In genomic region chr10:81326858-81327257, GRCm38 (mm10) we compare ENCODE assay signal across 9 mouse cellular contexts. TPM values are rescaled to one million over a fixed set of nuclear protein-coding genes. Genes with fewer than 3 reads are reported as not detected.
DNase-seq lines count a peak whose midpoint lies in the region; ATAC-seq and TF ChIP-seq lines count a peak whose summit lies in the region.
"Had no signal": no experiment of that assay in that cellular context is flagged by ENCODE, and none has a peak within 500 bp of the region (broad histone marks: within the 10 kb centered on the region; RNA-seq: fewer than 3 reads in every experiment).

No protein-coding gene starts in this region.

- peak overlapping the region; percentile 11; the same call in 1 of the 2 replicates for H3K4me2 ChIP-seq in heart, embryonic 13.5 days
- H3K4me2 ChIP-seq in kidney, postnatal 0 days (ENCODE audit: low read length) = no peak overlapping the region
- H3K4me2 ChIP-seq: liver, embryonic 15.5 days had no signal

- H3K9me3 ChIP-seq in heart, embryonic 13.5 days = no peaks in the 10 kb centered on the region
- no peaks in the 10 kb centered on the region for H3K9me3 ChIP-seq in kidney, postnatal 0 days (replicated peaks; ENCODE audit: low read length)
- H3K9me3 ChIP-seq: liver, embryonic 15.5 days had no signal

- H3K36me3 ChIP-seq in heart, embryonic 13.5 days = peaks cover 57% of the 10 kb centered on the region
- peaks cover 45% of the 10 kb centered on the region for H3K36me3 ChIP-seq in kidney, postnatal 0 days (ENCODE audit: insufficient read depth, low read length)

- no peak for DNase-seq in layer of hippocampus, adult 2 months (ENCODE audit: low spot score in 2 of 2)
- DNase-seq in layer of hippocampus, postnatal 10 days (ENCODE audit: low spot score in 2 of 2) = no peak
- peak; percentile 41 for DNase-seq in kidney, postnatal 0 days (ENCODE audit: low spot score)
- DNase-seq in right cerebral cortex, postnatal 10 days (ENCODE audit: low spot score in 2 of 2) = no peak
- no peak for DNase-seq in cerebellum, postnatal 36 days

- H3K27ac ChIP-seq in layer of hippocampus, adult 2 months = peak overlapping the region; percentile 83
- peak overlapping the region; percentile 96 for H3K27ac ChIP-seq in heart, embryonic 13.5 days (replicated peaks)
- H3K27ac ChIP-seq in kidney, postnatal 0 days = peak overlapping the region; percentile 84
- H3K27ac ChIP-seq: liver, embryonic 15.5 days had no signal

- peaks cover 66% of the 10 kb centered on the region for H3K4me1 ChIP-seq in heart, embryonic 13.5 days
- H3K4me1 ChIP-seq in kidney, postnatal 0 days (replicated peaks; ENCODE audit: insufficient read depth, low read length) = peaks cover 15% of the 10 kb centered on the region

- WGBS in heart, embryonic 13.5 days = 58% methylated on average over 6 of the region's 6 CpGs
- 68% methylated on average over 6 of the region's 6 CpGs for WGBS in kidney, postnatal 0 days

- H3K4me3 ChIP-seq in layer of hippocampus, adult 2 months = no peak overlapping the region
- H3K4me3 ChIP-seq in heart, embryonic 13.5 days = no peak overlapping the region
- H3K4me3 ChIP-seq in kidney, postnatal 0 days (replicated peaks; ENCODE audit: low read depth, low read length) = no peak overlapping the region
- H3K4me3 ChIP-seq: liver, embryonic 15.5 days had no signal

- H3K9ac ChIP-seq in heart, embryonic 13.5 days = no peak overlapping the region
- no peak overlapping the region for H3K9ac ChIP-seq in kidney, postnatal 0 days (ENCODE audit: low read depth, low read length)
- H3K9ac ChIP-seq: liver, embryonic 15.5 days had no signal

- H3K27me3 ChIP-seq in heart, embryonic 13.5 days (replicated peaks) = no peaks in the 10 kb centered on the region
- no peaks in the 10 kb centered on the region for H3K27me3 ChIP-seq in kidney, postnatal 0 days (ENCODE audit: insufficient read depth, low read length)
- H3K27me3 ChIP-seq: liver, embryonic 15.5 days had no signal

- ATAC-seq in heart, embryonic 13.5 days (ENCODE audit: extremely low read depth, insufficient number of reproducible peaks, low FRiP score, low TSS enrichment) = no peak
- no peak for ATAC-seq in kidney, postnatal 0 days (replicated peaks; ENCODE audit: low FRiP score, low read depth)
- ATAC-seq in megakaryocyte progenitor cell, adult 5-6 weeks (replicated peaks; ENCODE audit: poor library complexity) = peak; percentile 30
- no peak for ATAC-seq in erythroblast, adult 5-6 weeks (replicated peaks; ENCODE audit: low FRiP score, poor library complexity, severe bottlenecking)

- no peak for TF ChIP-seq CTCF in layer of hippocampus, adult 2 months (conservative IDR thresholded peaks at IDR 0.05)
- TF ChIP-seq CTCF in kidney, postnatal 0 days (IDR thresholded peaks at IDR 0.05; ENCODE audit: low read depth) = no peak

RNA-seq across cellular contexts. Expression of gene Tbxa2r, which starts 1.7 kb away (rescaled TPM):
- 1 to 10 TPM; 1.3 to 1.4 TPM for total RNA-seq in layer of hippocampus, adult 2 months (2021)
- total RNA-seq in layer of hippocampus, postnatal 10 days (2021) = 1 to 10 TPM; 1.9 to 2.9 TPM
- polyA plus RNA-seq in heart, embryonic 13.5 days (2015; fragmentation: Nextera tagmentation; extraction: Ambion mirVana) = 13.6 and 14.7 TPM in 2 replicates
- polyA plus RNA-seq in kidney, postnatal 0 days (2015; fragmentation: Nextera tagmentation; extraction: Ambion mirVana) = 16.1 and 17.5 TPM in 2 replicates
- 0.20 and 0.47 TPM in 2 replicates for total RNA-seq in megakaryocyte progenitor cell, adult 5-6 weeks (2015)
- 0.47 TPM in 1 of 2 replicates, not detected in the other for total RNA-seq in megakaryocyte progenitor cell, adult 5-6 weeks (2017)
- not detected in 2 replicates for total RNA-seq in erythroblast, adult 5-6 weeks (2015; ENCODE audit: low replicate concordance)
- not detected in 2 replicates for total RNA-seq in erythroblast, adult 5-6 weeks (2017; ENCODE audit: low replicate concordance)

RNA-seq across cellular contexts. Expression of gene Cactin, which starts 6.0 kb away (rescaled TPM):
- total RNA-seq in layer of hippocampus, adult 2 months (2021) = 10 to 100 TPM; 27.6 to 30.7 TPM
- 10 to 100 TPM; 24.7 to 25.6 TPM for total RNA-seq in layer of hippocampus, postnatal 10 days (2021)
- 25.6 and 28.2 TPM in 2 replicates for polyA plus RNA-seq in heart, embryonic 13.5 days (2015; fragmentation: Nextera tagmentation; extraction: Ambion mirVana)
- polyA plus RNA-seq in kidney, postnatal 0 days (2015; fragmentation: Nextera tagmentation; extraction: Ambion mirVana) = 24.5 and 26.4 TPM in 2 replicates
- total RNA-seq in megakaryocyte progenitor cell, adult 5-6 weeks (2015) = 7.1 and 7.6 TPM in 2 replicates
- 30.8 and 32.7 TPM in 2 replicates for total RNA-seq in megakaryocyte progenitor cell, adult 5-6 weeks (2017)
- total RNA-seq in erythroblast, adult 5-6 weeks (2015; ENCODE audit: low replicate concordance) = 5.6 and 6.1 TPM in 2 replicates
- 18.0 and 27.7 TPM in 2 replicates for total RNA-seq in erythroblast, adult 5-6 weeks (2017; ENCODE audit: low replicate concordance)

RNA-seq across cellular contexts. Expression of gene Gipc3, which starts 16.2 kb away (rescaled TPM):
- 1 to 10 TPM; 1.7 to 1.8 TPM for total RNA-seq in layer of hippocampus, adult 2 months (2021)
- 1 to 10 TPM in 1 of 2 experiments, under 1 TPM in 1; 0.94 to 1.2 TPM for total RNA-seq in layer of hippocampus, postnatal 10 days (2021)
- polyA plus RNA-seq in heart, embryonic 13.5 days (2015; fragmentation: Nextera tagmentation; extraction: Ambion mirVana) = 0.06 TPM in 1 of 2 replicates, not detected in the other
- polyA plus RNA-seq in kidney, postnatal 0 days (2015; fragmentation: Nextera tagmentation; extraction: Ambion mirVana) = 0.07 and 0.13 TPM in 2 replicates
- total RNA-seq in megakaryocyte progenitor cell, adult 5-6 weeks (2015) = 0.32 TPM in 1 of 2 replicates, not detected in the other
- total RNA-seq in megakaryocyte progenitor cell, adult 5-6 weeks (2017) = 0.17 TPM in 1 of 2 replicates, not detected in the other
- not detected in 2 replicates for total RNA-seq in erythroblast, adult 5-6 weeks (2015; ENCODE audit: low replicate concordance)
- not detected in 2 replicates for total RNA-seq in erythroblast, adult 5-6 weeks (2017; ENCODE audit: low replicate concordance)
- polyA plus RNA-seq: liver, embryonic 15.5 days had no signal

RNA-seq across cellular contexts. Expression of gene Hmg20b, which starts 23.4 kb away (rescaled TPM):
- 10 to 100 TPM; 27.5 to 30.8 TPM for total RNA-seq in layer of hippocampus, adult 2 months (2021)
- 10 to 100 TPM; 25.1 to 30.9 TPM for total RNA-seq in layer of hippocampus, postnatal 10 days (2021)
- 81.9 and 90.9 TPM in 2 replicates for polyA plus RNA-seq in heart, embryonic 13.5 days (2015; fragmentation: Nextera tagmentation; extraction: Ambion mirVana)
- 92.4 and 99.0 TPM in 2 replicates for polyA plus RNA-seq in kidney, postnatal 0 days (2015; fragmentation: Nextera tagmentation; extraction: Ambion mirVana)
- total RNA-seq in megakaryocyte progenitor cell, adult 5-6 weeks (2015) = 24.5 and 29.0 TPM in 2 replicates
- 22.2 and 32.3 TPM in 2 replicates for total RNA-seq in megakaryocyte progenitor cell, adult 5-6 weeks (2017)
- total RNA-seq in erythroblast, adult 5-6 weeks (2015; ENCODE audit: low replicate concordance) = 9.2 and 14.6 TPM in 2 replicates
- total RNA-seq in erythroblast, adult 5-6 weeks (2017; ENCODE audit: low replicate concordance) = 14.1 and 30.2 TPM in 2 replicates

RNA-seq across cellular contexts. Expression of gene Mfsd12, which starts 30.4 kb away (rescaled TPM):
- 10 to 100 TPM; 42.8 to 45.9 TPM for total RNA-seq in layer of hippocampus, adult 2 months (2021)
- total RNA-seq in layer of hippocampus, postnatal 10 days (2021) = 10 to 100 TPM; 37.0 to 40.8 TPM
- 10.7 and 11.1 TPM in 2 replicates for polyA plus RNA-seq in heart, embryonic 13.5 days (2015; fragmentation: Nextera tagmentation; extraction: Ambion mirVana)
- polyA plus RNA-seq in kidney, postnatal 0 days (2015; fragmentation: Nextera tagmentation; extraction: Ambion mirVana) = 11.3 and 11.6 TPM in 2 replicates
- 6.7 and 7.0 TPM in 2 replicates for total RNA-seq in megakaryocyte progenitor cell, adult 5-6 weeks (2015)
- 12.1 and 12.6 TPM in 2 replicates for total RNA-seq in megakaryocyte progenitor cell, adult 5-6 weeks (2017)
- total RNA-seq in erythroblast, adult 5-6 weeks (2015; ENCODE audit: low replicate concordance) = 1.9 and 2.5 TPM in 2 replicates
- 8.7 and 10.6 TPM in 2 replicates for total RNA-seq in erythroblast, adult 5-6 weeks (2017; ENCODE audit: low replicate concordance)
